Mouse (Mus musculus): ENCODE data around the gene Tmem141. TPM values are rescaled to one million over a fixed set of nuclear protein-coding genes. Genes with fewer than 3 reads are reported as not detected.

The Tmem141 gene
- polyA plus RNA-seq, 3 experiments from 2014 or later = 0.80 to 2.2 (median 1.1) TPM

DNA sequence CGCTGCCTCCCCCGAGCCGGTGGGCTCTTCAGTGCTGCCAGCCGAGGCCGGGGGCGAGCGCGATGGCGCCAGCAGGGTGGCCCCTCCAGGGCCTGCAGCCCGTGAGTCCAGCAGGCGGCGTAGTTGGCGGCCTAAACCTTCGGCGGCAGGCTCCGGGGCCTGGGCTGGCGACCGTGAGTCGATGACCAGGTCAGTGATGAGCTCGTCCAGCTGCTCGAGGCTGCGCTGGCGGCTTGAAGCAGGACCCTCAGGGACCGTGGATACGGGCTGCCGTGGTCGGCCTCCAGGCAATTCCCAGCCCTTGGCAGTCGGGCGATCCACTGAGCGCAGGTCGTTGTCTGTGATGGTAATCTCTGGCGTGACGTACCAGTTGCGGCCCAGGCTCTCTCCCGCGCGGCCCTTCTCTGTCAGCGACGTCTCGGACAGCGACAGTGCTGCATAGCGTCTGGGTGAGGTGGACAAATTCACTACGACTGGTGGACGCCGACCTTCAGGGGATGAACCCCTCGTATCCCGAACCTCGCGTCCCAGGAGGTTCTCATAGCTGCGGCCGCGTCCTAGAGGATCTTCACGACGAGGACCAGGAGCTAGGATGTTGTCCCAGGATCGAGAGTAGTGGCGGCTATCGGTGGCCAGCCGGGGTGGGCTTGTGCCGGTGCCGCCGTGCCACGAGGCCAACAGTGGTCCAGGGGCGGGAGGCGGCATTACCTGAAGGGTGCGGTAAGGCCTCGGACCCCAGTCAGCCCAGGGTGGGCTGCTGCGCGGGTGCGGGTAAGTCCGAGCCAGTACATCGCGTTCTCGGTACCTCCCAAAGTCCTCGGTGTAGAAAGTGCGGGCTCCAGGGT, 43.6 kb downstream of the Tmem141 start:
- no peak for ATAC-seq

- ATAC-seq = no peak
These were observed 44.6 kb downstream of the Tmem141 start for GRCm38 (mm10) chr2:25576965-25577891.

- no peak for ATAC-seq
These were observed 45.6 kb downstream of the Tmem141 start for GRCm38 (mm10) chr2:25576028-25576850.

DNA sequence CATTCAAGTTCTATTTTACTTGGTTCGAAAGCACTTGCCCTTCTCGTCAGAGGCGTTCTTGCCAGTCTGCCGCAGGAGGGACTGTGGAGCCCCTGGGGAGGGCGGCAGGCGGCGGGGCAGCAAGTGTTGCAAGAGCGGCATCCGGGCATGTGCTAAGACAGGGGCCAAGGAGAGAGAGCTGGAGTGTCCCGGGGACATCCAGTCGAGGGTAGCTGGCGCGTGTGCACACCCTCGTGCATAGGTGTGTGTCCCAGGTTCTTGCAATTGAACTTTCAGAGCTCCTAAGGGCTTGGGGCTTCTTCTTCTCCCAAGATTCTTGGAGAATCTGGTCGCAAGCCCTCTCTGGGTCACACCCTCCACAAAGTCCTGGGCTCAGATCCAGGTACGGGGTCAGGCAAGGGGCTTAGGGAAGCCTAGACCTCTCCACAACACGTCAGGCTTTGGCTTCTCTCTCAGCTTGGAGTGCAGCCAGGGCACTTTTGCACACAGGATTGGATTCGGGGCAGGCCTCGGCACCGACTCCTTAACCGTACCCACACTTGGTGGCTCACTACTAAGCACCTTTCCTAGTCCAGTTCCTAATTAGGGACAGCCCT, 46.3 kb downstream of the Tmem141 start:
- no peak for ATAC-seq

DNA sequence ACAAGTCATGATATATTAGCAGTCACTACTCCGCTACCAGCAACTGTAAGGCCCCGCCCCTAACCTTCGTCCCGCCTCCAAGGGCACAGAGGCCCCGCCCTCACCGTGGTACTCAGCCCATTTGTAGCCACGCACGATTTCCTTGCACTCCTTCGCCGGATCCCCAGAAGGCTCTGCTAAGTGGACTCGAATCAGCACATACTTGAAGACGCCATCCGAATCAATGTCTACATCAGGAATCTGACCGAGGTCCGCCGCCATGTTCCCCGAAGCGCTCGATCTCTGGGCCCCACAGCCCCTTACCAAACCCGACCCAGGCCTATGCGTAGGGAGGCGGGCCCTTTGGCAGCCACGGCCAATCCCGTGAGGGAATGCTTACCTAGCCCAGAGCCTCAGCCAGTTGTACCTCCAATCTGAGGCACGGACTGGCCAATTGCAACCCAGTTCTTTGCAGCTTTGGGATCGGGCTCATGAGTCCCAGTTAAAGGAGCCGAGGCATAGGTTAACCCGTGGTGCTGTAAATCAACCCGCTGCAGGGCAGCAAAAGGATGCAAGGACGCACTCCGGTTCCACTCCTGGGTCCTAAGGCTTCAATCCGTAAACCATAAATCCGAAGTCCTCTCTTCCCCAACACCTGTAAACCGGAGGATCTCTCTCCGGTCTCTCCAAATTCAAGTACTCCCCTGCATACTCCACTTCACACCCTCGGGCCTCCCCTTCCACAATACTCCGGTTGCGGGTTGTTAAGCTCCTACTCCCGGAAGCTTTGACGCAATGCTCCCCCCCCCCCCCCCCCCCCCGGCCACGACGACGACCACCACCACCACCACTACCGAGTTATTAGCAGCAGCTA, 47.0 kb downstream of the Tmem141 start, which contains the start of the genes Mamdc4 and Phpt1:
Gene Mamdc4, minus strand, starts transcription at position 267 of the 853 bp plus-strand sequence.
Gene Phpt1, minus strand, starts transcription at position 646 of the 853 bp plus-strand sequence.
- ATAC-seq = peak; percentile 95

DNA sequence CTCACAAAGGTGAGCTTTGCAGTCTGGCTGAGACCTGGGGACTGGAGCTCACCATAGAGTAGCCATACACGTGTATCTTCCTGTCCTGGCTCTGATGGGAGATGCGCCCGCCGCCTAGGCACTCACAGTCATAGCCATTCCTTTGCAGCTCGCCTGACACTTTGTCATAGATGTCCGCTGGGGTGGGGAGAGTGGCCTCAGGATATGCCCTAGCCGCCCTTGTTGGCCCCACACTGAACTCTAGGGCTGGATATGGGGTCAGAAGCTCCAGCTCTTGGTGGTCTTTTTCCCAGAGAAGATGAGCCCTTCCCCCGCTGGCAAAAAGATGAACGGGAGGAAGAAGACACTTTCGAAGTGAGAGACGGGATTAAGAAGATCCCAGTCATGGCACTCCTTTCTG, 47.7 kb downstream of the Tmem141 start:
- ATAC-seq = no peak

DNA sequence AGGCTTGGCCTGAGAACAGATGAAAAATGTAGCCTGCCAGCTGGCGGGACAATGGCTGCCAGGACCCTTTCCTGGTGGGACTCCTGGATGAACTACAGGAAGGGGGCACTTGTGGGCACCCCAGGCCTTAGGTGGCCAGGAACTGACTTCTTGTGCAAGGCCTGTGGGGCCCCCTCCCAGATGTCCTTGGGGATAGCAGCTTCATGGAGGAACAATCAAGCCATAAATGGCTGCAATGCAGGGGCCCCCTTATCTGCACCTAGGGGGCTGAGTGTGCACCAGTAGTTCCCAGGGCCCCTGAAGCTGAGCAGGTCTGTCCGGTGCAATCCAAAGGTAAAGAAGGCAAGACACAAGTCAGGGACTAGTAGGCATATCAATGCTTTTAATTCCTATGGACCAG, 48.7 kb downstream of the Tmem141 start:
- ATAC-seq = no peak

DNA sequence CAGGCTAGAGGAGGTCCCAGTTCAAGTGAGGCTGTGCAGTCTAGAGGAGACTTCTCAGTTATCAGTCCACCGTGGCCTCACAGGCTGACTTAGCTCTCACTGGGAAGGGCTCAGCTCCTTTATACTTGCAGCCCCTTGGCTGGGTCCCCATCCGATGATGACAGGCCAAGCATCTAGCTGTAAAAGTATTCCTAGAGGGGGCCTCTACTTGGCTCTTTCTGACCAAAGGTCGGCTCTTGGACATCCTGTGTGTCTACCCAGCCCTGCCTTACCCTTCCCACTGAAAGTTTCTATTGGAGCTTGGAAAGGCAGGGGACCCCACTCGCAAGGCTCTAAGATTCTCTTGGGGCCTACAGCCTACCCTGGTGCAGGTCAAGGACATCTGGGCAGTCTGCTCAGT, 50.6 kb downstream of the Tmem141 start:
- ATAC-seq = no peak

Other genes with a start within 250 kb of the Tmem141 start
- 10 to 100 TPM in 1 of 3 experiments, under 1 TPM in 2; 0.44 to 10.5 (median 0.80) TPM for gene Sapcd2, start 249.7 kb downstream of the Tmem141 start, polyA plus RNA-seq (2017; shearing (Covaris generic))
- 1 to 10 TPM in 1 of 3 experiments, under 1 TPM in 1, not detected in 1; 0.49 to 1.3 TPM for gene Entpd2, start 226.1 kb downstream of the Tmem141 start, polyA plus RNA-seq (2017; shearing (Covaris generic))
- gene Npdc1, start 222.7 kb downstream of the Tmem141 start, polyA plus RNA-seq (2017; shearing (Covaris generic)) = 1 to 10 TPM; 2.8 to 6.1 (median 6.0) TPM
- 10 to 100 TPM in 1 of 3 experiments, 1 to 10 TPM in 2; 4.1 to 14.7 (median 7.2) TPM for gene Fut7, start 198.7 kb downstream of the Tmem141 start, polyA plus RNA-seq (2017; shearing (Covaris generic))
- gene Abca2, start 193.3 kb downstream of the Tmem141 start, polyA plus RNA-seq (2017; shearing (Covaris generic)) = 10 to 100 TPM; 31.4 to 59.3 (median 41.8) TPM
- 1 to 10 TPM; 1.2 to 1.9 (median 1.6) TPM for gene Clic3, start 165.2 kb downstream of the Tmem141 start, polyA plus RNA-seq (2017; shearing (Covaris generic))
- 10 to 100 TPM; 70.4 to 92.1 (median 89.2) TPM for gene Paxx, start 160.9 kb downstream of the Tmem141 start, polyA plus RNA-seq (2017; shearing (Covaris generic))
- gene Ptgds, start 152.0 kb downstream of the Tmem141 start, polyA plus RNA-seq (2017; shearing (Covaris generic)) = not detected
- not detected for gene Lcn12, start 128.1 kb downstream of the Tmem141 start, polyA plus RNA-seq (2017; shearing (Covaris generic))
- 10 to 100 TPM; 49.1 to 88.0 (median 76.8) TPM for gene Fbxw5, start 121.3 kb downstream of the Tmem141 start, polyA plus RNA-seq (2017; shearing (Covaris generic))
- gene C8g, start 120.3 kb downstream of the Tmem141 start, polyA plus RNA-seq (2017; shearing (Covaris generic)) = 1 to 10 TPM; 2.1 to 5.1 (median 3.4) TPM
- 10 to 100 TPM; 74.8 to 85.3 (median 76.1) TPM for gene Traf2, start 75.1 kb downstream of the Tmem141 start, polyA plus RNA-seq (2017; shearing (Covaris generic))
- 100 to 1,000 TPM; 246 to 394 (median 269) TPM for gene Edf1, start 64.2 kb downstream of the Tmem141 start, polyA plus RNA-seq (2017; shearing (Covaris generic))
- 1 to 10 TPM in 2 of 3 experiments, under 1 TPM in 1; 0.85 to 2.2 (median 1.3) TPM for gene Mamdc4, start 47.2 kb downstream of the Tmem141 start, polyA plus RNA-seq (2017; shearing (Covaris generic))
- gene Phpt1, start 46.8 kb downstream of the Tmem141 start, polyA plus RNA-seq (2017; shearing (Covaris generic)) = 10 to 100 TPM; 37.0 to 64.3 (median 56.2) TPM
- gene Ajm1, start 40.2 kb downstream of the Tmem141 start, polyA plus RNA-seq (2017; shearing (Covaris generic)) = under 1 TPM in 1 of 3 experiments, not detected in 2; 0.07 TPM
- 10 to 100 TPM; 14.0 to 28.3 (median 18.0) TPM for gene Rabl6, start 13.5 kb downstream of the Tmem141 start, polyA plus RNA-seq (2017; shearing (Covaris generic))
- gene Ccdc183, start 4.3 kb downstream of the Tmem141 start, polyA plus RNA-seq (2017; shearing (Covaris generic)) = not detected
- under 1 TPM in 1 of 3 experiments, not detected in 2; 0.96 TPM for gene Fcna, start 6.0 kb upstream of the Tmem141 start, polyA plus RNA-seq (2017; shearing (Covaris generic))
- not detected for gene Lcn8, start 31.1 kb upstream of the Tmem141 start, polyA plus RNA-seq (2017; shearing (Covaris generic))
- not detected for gene Lcn5, start 35.9 kb upstream of the Tmem141 start, polyA plus RNA-seq (2017; shearing (Covaris generic))
- gene Lcn6, start 54.8 kb upstream of the Tmem141 start, polyA plus RNA-seq (2017; shearing (Covaris generic)) = not detected
- 1 to 10 TPM in 2 of 3 experiments, not detected in 1; 1.1 to 1.4 TPM for gene Lcn10, start 60.7 kb upstream of the Tmem141 start, polyA plus RNA-seq (2017; shearing (Covaris generic))
- gene Obp2a, start 78.0 kb upstream of the Tmem141 start, polyA plus RNA-seq (2017; shearing (Covaris generic)) = not detected
- 100 to 1,000 TPM in 1 of 3 experiments, 10 to 100 TPM in 2; 31.0 to 105 (median 84.4) TPM for gene Bmyc, start 84.7 kb upstream of the Tmem141 start, polyA plus RNA-seq (2017; shearing (Covaris generic))
- not detected for gene Obp2b, start 115.0 kb upstream of the Tmem141 start, polyA plus RNA-seq (2017; shearing (Covaris generic))
- gene Lcn3, start 143.6 kb upstream of the Tmem141 start, polyA plus RNA-seq (2017; shearing (Covaris generic)) = not detected
- gene Lcn11, start 155.0 kb upstream of the Tmem141 start, polyA plus RNA-seq (2017; shearing (Covaris generic)) = not detected
- gene Gm13539, start 160.3 kb upstream of the Tmem141 start, polyA plus RNA-seq (2017; shearing (Covaris generic)) = not detected
- not detected for gene Glt6d1, start 193.8 kb upstream of the Tmem141 start, polyA plus RNA-seq (2017; shearing (Covaris generic))
- gene Lcn9, start 201.1 kb upstream of the Tmem141 start, polyA plus RNA-seq (2017; shearing (Covaris generic)) = not detected
- gene Sohlh1, start 225.2 kb upstream of the Tmem141 start, polyA plus RNA-seq (2017; shearing (Covaris generic)) = under 1 TPM in 2 of 3 experiments, not detected in 1; 0.46 to 0.52 TPM
- gene Kcnt1, start 241.7 kb upstream of the Tmem141 start, polyA plus RNA-seq (2017; shearing (Covaris generic)) = not detected

All from inflammation-experienced regulatory T-cells, adult 6 months (primary cell).